In the genomic region with DNA sequence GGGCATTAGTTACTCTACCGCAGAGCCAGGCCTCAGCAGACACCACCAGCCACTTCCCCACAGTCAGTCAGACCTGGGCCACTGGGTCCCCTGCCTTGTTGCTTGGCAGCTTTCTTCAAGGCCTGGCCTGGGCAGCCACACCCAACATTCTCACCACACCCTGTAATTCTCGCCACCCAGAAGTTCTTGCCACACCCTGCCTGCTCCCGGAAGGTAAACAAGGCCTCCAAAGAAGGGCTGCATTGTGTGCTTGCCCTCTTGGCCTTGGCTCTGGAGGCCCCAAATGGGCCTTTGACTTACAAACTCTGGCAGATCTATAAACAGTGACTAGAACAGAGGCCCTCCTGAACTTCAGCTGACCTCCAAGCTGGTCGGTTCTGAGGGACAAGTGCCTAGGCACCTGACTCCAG, we compare ENCODE assay signal across 8 mouse cellular contexts.
DNase-seq lines count a peak whose midpoint lies in the region; ATAC-seq and TF ChIP-seq lines count a peak whose summit lies in the region.

No protein-coding gene starts in this region.

- DNase-seq in thymus, adult 2 months: peak; percentile 27
- DNase-seq in thymus, adult 18-20 months: no peak
- DNase-seq in lung, postnatal 25 days (ENCODE audit: low spot score): peak; percentile 90
- peak; percentile 36 for DNase-seq in urinary bladder, postnatal 25 days (ENCODE audit: low spot score)
- no peak for DNase-seq in cerebellum, postnatal 14 days
- no peak for DNase-seq in cerebellum, adult 8-10 months

- 33% methylated on average over 4 of the region's 4 CpGs for WGBS in thymus, adult 2 months
- 21% methylated on average over 4 of the region's 4 CpGs for WGBS in kidney, embryonic 15.5 days

- H3K9me3 ChIP-seq in kidney, embryonic 15.5 days (replicated peaks): no peaks in the 10 kb centered on the region

- H3K27me3 ChIP-seq in thymus, adult 2 months (ENCODE audit: control insufficient read depth, insufficient read depth, low read length): no peaks in the 10 kb centered on the region
- H3K27me3 ChIP-seq in kidney, embryonic 15.5 days: no peaks in the 10 kb centered on the region

- TF ChIP-seq CTCF in thymus, adult 2 months (IDR thresholded peaks at IDR 0.05; ENCODE audit: borderline replicate concordance, control insufficient read depth, extremely low read depth, insufficient read depth, low read length, poor library complexity): no peak

- peaks cover 35% of the 10 kb centered on the region for H3K4me1 ChIP-seq in thymus, adult 2 months (replicated peaks; ENCODE audit: control insufficient read depth, insufficient read depth, low read length)
- peaks cover 37% of the 10 kb centered on the region for H3K4me1 ChIP-seq in kidney, embryonic 15.5 days

- no peak overlapping the region for H3K9ac ChIP-seq in kidney, embryonic 15.5 days

- H3K4me2 ChIP-seq in kidney, embryonic 15.5 days: no peak overlapping the region

- no peak overlapping the region for H3K4me3 ChIP-seq in thymus, adult 2 months (ENCODE audit: control insufficient read depth, insufficient read depth, low read length)
- no peak overlapping the region for H3K4me3 ChIP-seq in kidney, embryonic 15.5 days (replicated peaks)

- peak; percentile 93 for ATAC-seq in erythroid progenitor cell, adult 5-6 weeks (replicated peaks; ENCODE audit: low FRiP score, poor library complexity, severe bottlenecking)
- ATAC-seq in kidney, embryonic 15.5 days (replicated peaks; ENCODE audit: low FRiP score): peak; percentile 31; the same call in 1 of the 2 replicates

- TF ChIP-seq POLR2A in thymus, adult 2 months (IDR thresholded peaks at IDR 0.05; ENCODE audit: control insufficient read depth, extremely low read depth, insufficient read depth, low read length, poor library complexity): no peak

- H3K27ac ChIP-seq in thymus, adult 2 months (ENCODE audit: control insufficient read depth, insufficient read depth, low read length): peak overlapping the region; percentile 21; the same call in 1 of the 2 replicates
- H3K27ac ChIP-seq in kidney, embryonic 15.5 days: peak overlapping the region; percentile 39

- H3K36me3 ChIP-seq in thymus, adult 2 months (ENCODE audit: control insufficient read depth, insufficient read depth, low read length): no peaks in the 10 kb centered on the region
- no peaks in the 10 kb centered on the region for H3K36me3 ChIP-seq in kidney, embryonic 15.5 days

Comparison
In these comparisons a context has a peak if more than half of its experiments do, and no peak if none do; other contexts are left out.
1. DNase-seq: peak in thymus, adult 2 months (single experiment), lung, postnatal 25 days (single experiment) and urinary bladder, postnatal 25 days (single experiment); none in thymus, adult 18-20 months (0 of 2), cerebellum, postnatal 14 days (0 of 2) and cerebellum, adult 8-10 months (single experiment).